In the genomic region with DNA sequence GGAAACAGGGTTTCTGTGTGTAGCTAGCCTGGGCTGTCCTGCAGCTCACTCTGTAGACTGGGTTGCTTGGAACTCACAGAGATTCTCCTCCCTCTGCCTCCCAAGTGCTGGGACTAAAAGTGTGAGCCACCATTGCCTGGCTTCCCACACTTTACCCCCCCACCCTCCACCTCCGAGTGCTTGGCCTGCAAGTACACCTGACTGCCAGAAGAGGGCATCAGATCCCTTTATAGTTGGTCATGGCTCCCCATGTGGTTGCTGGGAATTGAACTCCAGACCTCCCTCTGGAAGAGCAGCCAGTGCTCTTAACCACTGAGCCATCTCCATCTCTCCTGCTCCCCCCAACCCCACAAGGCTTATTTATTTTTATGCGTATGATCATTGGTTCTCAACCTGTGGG, we compare ENCODE assay signal across 8 mouse cellular contexts. TPM values are rescaled to one million over a fixed set of nuclear protein-coding genes. Genes with fewer than 3 reads are reported as not detected.
DNase-seq lines count a peak whose midpoint lies in the region; ATAC-seq and TF ChIP-seq lines count a peak whose summit lies in the region.

No protein-coding gene starts in this region.

- DNase-seq in cerebellum, adult 2 months: peak in 1 of 2 experiments; percentile 15
- DNase-seq in cerebellum, adult 8-10 months: no peak
- no peak for DNase-seq in left cerebral cortex, adult 2 months (ENCODE audit: extremely low spot score in 1 of 2, low spot score in 2 of 2)
- no peak for DNase-seq in left cerebral cortex, adult 9 months (ENCODE audit: low spot score in 2 of 2)
- DNase-seq in stomach, postnatal 0 days (ENCODE audit: low spot score): peak; percentile 37
- DNase-seq in urinary bladder, postnatal 10 days (ENCODE audit: low spot score): no peak

- H3K4me2 ChIP-seq in liver, embryonic 15.5 days: no peak overlapping the region
- H3K4me2 ChIP-seq in stomach, postnatal 0 days (replicated peaks; ENCODE audit: low read depth): no peak overlapping the region

- intact Hi-C loops in left cerebral cortex, adult 2 months (cut with DNase I): no loop called here

- no peak overlapping the region for H3K9ac ChIP-seq in liver, embryonic 15.5 days
- no peak overlapping the region for H3K9ac ChIP-seq in stomach, postnatal 0 days (ENCODE audit: low read length)

- no peak for TF ChIP-seq EP300 in stomach, postnatal 0 days (optimal IDR thresholded peaks at IDR 0.05)

- no peak overlapping the region for H3K27ac ChIP-seq in cerebellum, adult 2 months (ENCODE audit: insufficient read depth, low read length)
- H3K27ac ChIP-seq in left cerebral cortex, adult 2 months: no peak overlapping the region
- no peak overlapping the region for H3K27ac ChIP-seq in cortical plate, adult 2 months (ENCODE audit: insufficient read depth, low read length)
- H3K27ac ChIP-seq in liver, embryonic 15.5 days (replicated peaks): no peak overlapping the region
- no peak overlapping the region for H3K27ac ChIP-seq in stomach, postnatal 0 days (replicated peaks)

- no peaks in the 10 kb centered on the region for H3K36me3 ChIP-seq in liver, embryonic 15.5 days (replicated peaks)
- no peaks in the 10 kb centered on the region for H3K36me3 ChIP-seq in stomach, postnatal 0 days (ENCODE audit: control insufficient read depth, insufficient read depth, low read length)

- TF ChIP-seq CTCF in cerebellum, adult 2 months (IDR thresholded peaks at IDR 0.05; ENCODE audit: borderline replicate concordance, insufficient read depth, low read depth, low read length): peak; percentile 60
- TF ChIP-seq CTCF in left cerebral cortex, adult 2 months (IDR thresholded peaks at IDR 0.05): peak; percentile 48
- peak; percentile 39; the same call in 1 of the 2 replicates for TF ChIP-seq CTCF in cortical plate, adult 2 months (IDR thresholded peaks at IDR 0.05; ENCODE audit: extremely low read depth, insufficient read depth, low read length)
- TF ChIP-seq CTCF in stomach, postnatal 0 days (IDR thresholded peaks at IDR 0.05; ENCODE audit: low read depth): peak; percentile 74

- no peaks in the 10 kb centered on the region for H3K27me3 ChIP-seq in cerebellum, adult 2 months (ENCODE audit: control insufficient read depth, insufficient read depth, low read length)
- peaks cover 10% of the 10 kb centered on the region for H3K27me3 ChIP-seq in liver, embryonic 15.5 days
- H3K27me3 ChIP-seq in stomach, postnatal 0 days (ENCODE audit: control insufficient read depth, insufficient read depth, low read length): no peaks in the 10 kb centered on the region

- WGBS in cerebellum, adult 2 months: 26% methylated on average over 2 of the region's 2 CpGs
- WGBS in liver, embryonic 15.5 days (ENCODE audit: insufficient replicate concordance): 30% methylated on average over 2 of the region's 2 CpGs
- WGBS in stomach, postnatal 0 days: 18% methylated on average over 2 of the region's 2 CpGs

- H3K4me3 ChIP-seq in cerebellum, adult 2 months (replicated peaks; ENCODE audit: insufficient read depth, low read depth, low read length): no peak overlapping the region
- no peak overlapping the region for H3K4me3 ChIP-seq in left cerebral cortex, adult 2 months
- no peak overlapping the region for H3K4me3 ChIP-seq in cortical plate, adult 2 months (ENCODE audit: insufficient read depth, low read length)
- no peak overlapping the region for H3K4me3 ChIP-seq in liver, embryonic 15.5 days (replicated peaks)
- H3K4me3 ChIP-seq in stomach, postnatal 0 days (ENCODE audit: low read depth, low read length): no peak overlapping the region

- 0 out of 2 replicates have a peak, but pooled peaks have one; percentile 9 for ATAC-seq in liver, embryonic 15.5 days (ENCODE audit: insufficient read depth)
- ATAC-seq in stomach, postnatal 0 days (ENCODE audit: low FRiP score, low TSS enrichment): 0 out of 2 replicates have a peak, but pooled peaks have one; percentile 28

- TF ChIP-seq POLR2A in cerebellum, adult 2 months (IDR thresholded peaks at IDR 0.05; ENCODE audit: borderline replicate concordance, insufficient read depth, low read length): no peak
- no peak for TF ChIP-seq POLR2A in cortical plate, adult 2 months (IDR thresholded peaks at IDR 0.05; ENCODE audit: extremely low read depth, insufficient read depth, low read length)

- H3K9me3 ChIP-seq in liver, embryonic 15.5 days (replicated peaks): no peaks in the 10 kb centered on the region
- no peaks in the 10 kb centered on the region for H3K9me3 ChIP-seq in stomach, postnatal 0 days (ENCODE audit: control insufficient read depth, low read length)

- H3K4me1 ChIP-seq in cerebellum, adult 2 months (ENCODE audit: control insufficient read depth, insufficient read depth, low read length): no peaks in the 10 kb centered on the region
- H3K4me1 ChIP-seq in cortical plate, adult 2 months (ENCODE audit: control insufficient read depth, insufficient read depth, low read length): no peaks in the 10 kb centered on the region
- peaks cover 20% of the 10 kb centered on the region for H3K4me1 ChIP-seq in liver, embryonic 15.5 days (replicated peaks)
- 0 out of 2 replicates have a peak, but pooled peaks cover under 1% of the 10 kb centered on the region for H3K4me1 ChIP-seq in stomach, postnatal 0 days (replicated peaks; ENCODE audit: control insufficient read depth, insufficient read depth)

RNA-seq across cellular contexts. Expression of a gene that starts 5.7 kb away (rescaled TPM):
- 3.4 and 3.9 TPM in 2 replicates for polyA plus RNA-seq in cerebellum, adult 2 months (2012; rRNA removed)
- total RNA-seq in left cerebral cortex, adult 2 months (2021): 1 to 10 TPM in 1 of 2 experiments, under 1 TPM in 1; 0.61 to 3.1 TPM
- 4.2 and 5.1 TPM in 2 replicates for polyA plus RNA-seq in cortical plate, adult 2 months (2012; rRNA removed)
- polyA plus RNA-seq in liver, embryonic 15.5 days (2015; fragmentation: Nextera tagmentation; extraction: Ambion mirVana): 0.29 and 0.67 TPM in 2 replicates
- polyA plus RNA-seq in stomach, postnatal 0 days (2015; fragmentation: Nextera tagmentation; extraction: Ambion mirVana): 2.2 and 3.0 TPM in 2 replicates

RNA-seq across cellular contexts. Expression of a gene that starts 15.7 kb away (rescaled TPM):
- 30.5 and 34.8 TPM in 2 replicates for polyA plus RNA-seq in cerebellum, adult 2 months (2012; rRNA removed)
- total RNA-seq in left cerebral cortex, adult 2 months (2021): 10 to 100 TPM; 14.5 to 16.8 TPM
- 38.1 and 39.9 TPM in 2 replicates for polyA plus RNA-seq in cortical plate, adult 2 months (2012; rRNA removed)
- 0.10 and 0.20 TPM in 2 replicates for polyA plus RNA-seq in liver, embryonic 15.5 days (2015; fragmentation: Nextera tagmentation; extraction: Ambion mirVana)
- 0.08 and 0.25 TPM in 2 replicates for polyA plus RNA-seq in stomach, postnatal 0 days (2015; fragmentation: Nextera tagmentation; extraction: Ambion mirVana)

RNA-seq across cellular contexts. Expression of a gene that starts 18.5 kb away (rescaled TPM):
- polyA plus RNA-seq in cerebellum, adult 2 months (2012; rRNA removed): 3.3 and 3.9 TPM in 2 replicates
- total RNA-seq in left cerebral cortex, adult 2 months (2021): 1 to 10 TPM; 4.9 to 6.2 TPM
- 5.6 and 6.8 TPM in 2 replicates for polyA plus RNA-seq in cortical plate, adult 2 months (2012; rRNA removed)
- 0.62 and 0.69 TPM in 2 replicates for polyA plus RNA-seq in liver, embryonic 15.5 days (2015; fragmentation: Nextera tagmentation; extraction: Ambion mirVana)
- 1.8 and 2.6 TPM in 2 replicates for polyA plus RNA-seq in stomach, postnatal 0 days (2015; fragmentation: Nextera tagmentation; extraction: Ambion mirVana)

RNA-seq across cellular contexts. Expression of a gene that starts 26.8 kb away (rescaled TPM):
- 797 and 866 TPM in 2 replicates for polyA plus RNA-seq in cerebellum, adult 2 months (2012; rRNA removed)
- 100 to 1,000 TPM; 429 to 443 TPM for total RNA-seq in left cerebral cortex, adult 2 months (2021)
- polyA plus RNA-seq in cortical plate, adult 2 months (2012; rRNA removed): 719 and 800 TPM in 2 replicates
- 519 and 524 TPM in 2 replicates for polyA plus RNA-seq in liver, embryonic 15.5 days (2015; fragmentation: Nextera tagmentation; extraction: Ambion mirVana)
- 906 and 964 TPM in 2 replicates for polyA plus RNA-seq in stomach, postnatal 0 days (2015; fragmentation: Nextera tagmentation; extraction: Ambion mirVana)

RNA-seq across cellular contexts. Expression of a gene that starts 27.7 kb away (rescaled TPM):
- polyA plus RNA-seq in cerebellum, adult 2 months (2012; rRNA removed): 29.4 and 32.4 TPM in 2 replicates
- total RNA-seq in left cerebral cortex, adult 2 months (2021): 10 to 100 TPM; 43.9 to 48.6 TPM
- polyA plus RNA-seq in cortical plate, adult 2 months (2012; rRNA removed): 39.4 and 39.5 TPM in 2 replicates
- 18.4 and 21.7 TPM in 2 replicates for polyA plus RNA-seq in liver, embryonic 15.5 days (2015; fragmentation: Nextera tagmentation; extraction: Ambion mirVana)
- 24.1 TPM in 2 replicates for polyA plus RNA-seq in stomach, postnatal 0 days (2015; fragmentation: Nextera tagmentation; extraction: Ambion mirVana)

Comparison
In these comparisons a context has a peak if more than half of its experiments do, and no peak if none do; other contexts are left out.
1. RNA of a gene that starts 15.7 kb away (polyA plus RNA-seq): 38.1 to 39.9 TPM in cortical plate, adult 2 months and 30.5 to 34.8 TPM in cerebellum, adult 2 months; 0.10 to 0.20 TPM in liver, embryonic 15.5 days and 0.08 to 0.25 TPM in stomach, postnatal 0 days; every median in the first group is over 10 times any median in the second.
2. Peak in every context shown above with its lines, with median percentiles within 50 percentile points of each other: CTCF ChIP-seq.